Mouse (Mus musculus): ENCODE measurements at regions not wholly inside any gene's neighbourhood (a gene's known extent, or its start where the extent isn't known, plus 50 kb on each side); places are given as distances from the start of the nearest gene placed in this dataset.

DNA sequence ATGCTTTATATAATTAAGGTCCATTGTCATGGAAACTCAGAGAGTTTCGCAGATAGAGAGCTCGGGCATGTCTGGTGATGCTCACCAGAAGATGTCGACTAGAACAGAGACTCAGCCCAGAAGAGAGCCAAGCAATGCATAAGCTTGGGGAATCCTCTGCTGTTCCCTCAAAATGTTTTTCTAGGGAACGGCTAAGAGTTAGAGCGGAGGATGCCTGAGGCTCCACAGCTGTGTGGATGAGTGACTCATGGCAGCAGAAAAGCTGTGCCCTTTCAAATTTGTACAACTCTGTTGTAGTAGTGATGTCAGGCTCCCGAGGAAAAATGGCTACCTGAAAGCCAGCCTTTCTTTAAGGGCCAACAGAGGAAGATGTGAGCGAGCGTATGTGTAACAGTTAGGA, 586.2 kb upstream of the Fam19a5 start:
- 73% methylated on average over 8 of the region's 8 CpGs for WGBS

GRCm38 (mm10) chr15:86962921-86963320, 581.2 kb upstream of the Fam19a5 start:
- Histone ChIP-seq H3K4me2 (ENCODE audit: low read depth, low read length) (no peak overlapping the region), H3K9ac (ENCODE audit: low read length) (no peak overlapping the region), H3K27me3 (ENCODE audit: control insufficient read depth, insufficient read depth, low read depth, low read length) (no peaks in the 10 kb centered on the region), H3K9me3 (ENCODE audit: control insufficient read depth, low read length) (no peaks in the 10 kb centered on the region), H3K4me3 (ENCODE audit: low read length) (no peak overlapping the region), H3K27ac (ENCODE audit: low read length) (no peak overlapping the region), H3K4me1 (replicated peaks; ENCODE audit: control insufficient read depth, insufficient read depth, low read length) (no peaks in the 10 kb centered on the region), H3K36me3 (ENCODE audit: control insufficient read depth, insufficient read depth, low read length) (no peaks in the 10 kb centered on the region)
- no peak for ATAC-seq (ENCODE audit: low read depth)
- 61% methylated on average over 2 of the region's 2 CpGs for WGBS

More for the DNA sequence above, 586.2 kb upstream of the Fam19a5 start:
- ATAC-seq (ENCODE audit: low read depth), result no peak
- H3K27me3 ChIP-seq (ENCODE audit: control insufficient read depth, insufficient read depth, low read depth, low read length), result no peaks in the 10 kb centered on the region
- no peak overlapping the region for H3K4me2 ChIP-seq (ENCODE audit: low read depth, low read length)
- H3K9ac ChIP-seq (ENCODE audit: low read length), result no peak overlapping the region
- H3K27ac ChIP-seq (ENCODE audit: low read length), result no peak overlapping the region
- H3K36me3 ChIP-seq (ENCODE audit: control insufficient read depth, insufficient read depth, low read length), result no peaks in the 10 kb centered on the region
- no peaks in the 10 kb centered on the region for H3K4me1 ChIP-seq (replicated peaks; ENCODE audit: control insufficient read depth, insufficient read depth, low read length)
- no peak overlapping the region for H3K4me3 ChIP-seq (ENCODE audit: low read length)
- H3K9me3 ChIP-seq (ENCODE audit: control insufficient read depth, low read length), result no peaks in the 10 kb centered on the region

DNA sequence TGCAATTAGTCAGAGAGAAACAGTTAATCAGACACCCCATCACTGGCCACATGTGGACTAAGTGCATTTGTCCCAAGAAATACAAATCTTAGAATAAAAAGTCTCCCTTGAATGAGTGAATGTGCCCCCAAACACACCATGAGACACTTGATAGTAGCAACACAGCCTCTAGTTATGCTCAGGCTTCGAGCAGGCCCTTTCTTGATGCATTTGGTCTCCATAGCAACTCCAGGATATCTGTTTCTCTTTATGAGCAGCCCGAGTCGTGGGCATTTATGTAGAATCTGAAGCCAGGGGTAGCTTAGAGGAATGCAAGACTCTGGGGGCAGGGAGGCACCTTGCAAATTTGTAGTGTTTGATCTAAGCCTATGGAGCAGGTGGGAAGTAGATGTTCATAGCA, 580.6 kb upstream of the Fam19a5 start:
- Histone ChIP-seq H3K9me3 (ENCODE audit: control insufficient read depth, low read length) (no peaks in the 10 kb centered on the region), H3K4me3 (ENCODE audit: low read length) (no peak overlapping the region), H3K36me3 (ENCODE audit: control insufficient read depth, insufficient read depth, low read length) (no peaks in the 10 kb centered on the region), H3K9ac (ENCODE audit: low read length) (no peak overlapping the region), H3K27ac (ENCODE audit: low read length) (no peak overlapping the region), H3K4me2 (ENCODE audit: low read depth, low read length) (no peak overlapping the region), H3K4me1 (replicated peaks; ENCODE audit: control insufficient read depth, insufficient read depth, low read length) (no peaks in the 10 kb centered on the region), H3K27me3 (ENCODE audit: control insufficient read depth, insufficient read depth, low read depth, low read length) (no peaks in the 10 kb centered on the region)
- ATAC-seq (ENCODE audit: low read depth), result no peak
- WGBS, result 47% methylated on average over 3 of the region's 3 CpGs

- ATAC-seq (ENCODE audit: low read depth), result no peak
- Histone ChIP-seq H3K4me2 (ENCODE audit: low read depth, low read length) (no peak overlapping the region), H3K27me3 (ENCODE audit: control insufficient read depth, insufficient read depth, low read depth, low read length) (no peaks in the 10 kb centered on the region), H3K36me3 (ENCODE audit: control insufficient read depth, insufficient read depth, low read length) (no peaks in the 10 kb centered on the region), H3K4me3 (ENCODE audit: low read length) (no peak overlapping the region), H3K9ac (ENCODE audit: low read length) (no peak overlapping the region), H3K9me3 (ENCODE audit: control insufficient read depth, low read length) (no peaks in the 10 kb centered on the region), H3K27ac (ENCODE audit: low read length) (no peak overlapping the region), H3K4me1 (replicated peaks; ENCODE audit: control insufficient read depth, insufficient read depth, low read length) (no peaks in the 10 kb centered on the region)
- 68% methylated on average over 2 of the region's 2 CpGs for WGBS
These were observed 572.7 kb upstream of the Fam19a5 start for GRCm38 (mm10) chr15:86971436-86971835.

- H3K27me3 ChIP-seq (ENCODE audit: control insufficient read depth, insufficient read depth, low read depth, low read length), result no peaks in the 10 kb centered on the region
These were observed 547.9 kb upstream of the Fam19a5 start for GRCm38 (mm10) chr15:86996196-86996595.

GRCm38 (mm10) chr15:87018978-87019377, 525.1 kb upstream of the Fam19a5 start:
- no peaks in the 10 kb centered on the region for H3K4me1 ChIP-seq (replicated peaks; ENCODE audit: control insufficient read depth, insufficient read depth, low read length)
- H3K4me2 ChIP-seq (ENCODE audit: low read depth, low read length), result no peak overlapping the region
- H3K9me3 ChIP-seq (ENCODE audit: control insufficient read depth, low read length), result no peaks in the 10 kb centered on the region
- WGBS, result 22% methylated on average over 8 of the region's 8 CpGs
- H3K27ac ChIP-seq (ENCODE audit: low read length), result no peak overlapping the region
- H3K4me3 ChIP-seq (ENCODE audit: low read length), result no peak overlapping the region
- ATAC-seq (ENCODE audit: low read depth), result no peak
- no peaks in the 10 kb centered on the region for H3K27me3 ChIP-seq (ENCODE audit: control insufficient read depth, insufficient read depth, low read depth, low read length)
- H3K36me3 ChIP-seq (ENCODE audit: control insufficient read depth, insufficient read depth, low read length), result no peaks in the 10 kb centered on the region
- no peak overlapping the region for H3K9ac ChIP-seq (ENCODE audit: low read length)

More at GRCm38 (mm10) chr15:86996196-86996595, 547.9 kb upstream of the Fam19a5 start:
- H3K27ac ChIP-seq (ENCODE audit: low read length), result no peak overlapping the region
- no peak overlapping the region for H3K9ac ChIP-seq (ENCODE audit: low read length)
- 86% methylated on average over 6 of the region's 6 CpGs for WGBS
- no peaks in the 10 kb centered on the region for H3K36me3 ChIP-seq (ENCODE audit: control insufficient read depth, insufficient read depth, low read length)
- H3K4me3 ChIP-seq (ENCODE audit: low read length), result no peak overlapping the region
- H3K4me2 ChIP-seq (ENCODE audit: low read depth, low read length), result no peak overlapping the region
- no peaks in the 10 kb centered on the region for H3K9me3 ChIP-seq (ENCODE audit: control insufficient read depth, low read length)
- H3K4me1 ChIP-seq (replicated peaks; ENCODE audit: control insufficient read depth, insufficient read depth, low read length), result no peaks in the 10 kb centered on the region
- ATAC-seq (ENCODE audit: low read depth), result no peak

DNA sequence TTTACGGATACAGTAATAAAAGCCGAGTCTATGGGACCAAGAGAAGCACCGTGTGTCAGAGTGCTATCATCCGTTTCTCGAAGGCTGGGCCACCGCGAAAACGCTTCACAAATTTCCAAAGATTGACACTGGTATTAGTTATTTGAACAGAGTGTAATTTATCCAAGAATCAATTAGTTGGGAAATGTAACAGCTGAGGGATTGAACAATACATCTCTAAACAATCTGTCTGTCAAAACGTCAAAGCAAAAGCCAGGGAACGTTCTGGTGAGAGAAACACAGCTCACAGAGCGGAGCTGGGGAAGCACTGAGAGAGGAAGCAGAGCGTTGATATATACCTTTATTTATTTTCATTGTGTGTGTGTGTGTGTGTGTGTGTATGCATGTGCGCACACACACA, 498.1 kb upstream of the Fam19a5 start:
- Histone ChIP-seq H3K9ac (ENCODE audit: low read length) (no peak overlapping the region), H3K27me3 (ENCODE audit: control insufficient read depth, insufficient read depth, low read depth, low read length) (no peaks in the 10 kb centered on the region), H3K4me3 (ENCODE audit: low read length) (no peak overlapping the region), H3K9me3 (ENCODE audit: control insufficient read depth, low read length) (no peaks in the 10 kb centered on the region), H3K4me1 (replicated peaks; ENCODE audit: control insufficient read depth, insufficient read depth, low read length) (no peaks in the 10 kb centered on the region), H3K4me2 (ENCODE audit: low read depth, low read length) (no peak overlapping the region), H3K36me3 (ENCODE audit: control insufficient read depth, insufficient read depth, low read length) (no peaks in the 10 kb centered on the region), H3K27ac (ENCODE audit: low read length) (no peak overlapping the region)
- ATAC-seq (ENCODE audit: low read depth), result no peak
- WGBS, result 65% methylated on average over 13 of the region's 13 CpGs

GRCm38 (mm10) chr15:87054186-87054585, 489.9 kb upstream of the Fam19a5 start:
- Histone ChIP-seq H3K27me3 (ENCODE audit: control insufficient read depth, insufficient read depth, low read depth, low read length) (no peaks in the 10 kb centered on the region), H3K9me3 (ENCODE audit: control insufficient read depth, low read length) (no peaks in the 10 kb centered on the region), H3K4me2 (ENCODE audit: low read depth, low read length) (no peak overlapping the region), H3K36me3 (ENCODE audit: control insufficient read depth, insufficient read depth, low read length) (no peaks in the 10 kb centered on the region), H3K27ac (ENCODE audit: low read length) (no peak overlapping the region), H3K4me3 (ENCODE audit: low read length) (no peak overlapping the region), H3K4me1 (replicated peaks; ENCODE audit: control insufficient read depth, insufficient read depth, low read length) (no peaks in the 10 kb centered on the region), H3K9ac (ENCODE audit: low read length) (no peak overlapping the region)
- 75% methylated on average over 12 of the region's 12 CpGs for WGBS
- ATAC-seq (ENCODE audit: low read depth), result no peak

GRCm38 (mm10) chr15:87064890-87065289, 479.2 kb upstream of the Fam19a5 start:
- Histone ChIP-seq H3K4me3 (ENCODE audit: low read length) (no peak overlapping the region), H3K9me3 (ENCODE audit: control insufficient read depth, low read length) (no peaks in the 10 kb centered on the region), H3K9ac (ENCODE audit: low read length) (no peak overlapping the region), H3K27ac (ENCODE audit: low read length) (no peak overlapping the region), H3K27me3 (ENCODE audit: control insufficient read depth, insufficient read depth, low read depth, low read length) (no peaks in the 10 kb centered on the region), H3K4me2 (ENCODE audit: low read depth, low read length) (no peak overlapping the region), H3K4me1 (replicated peaks; ENCODE audit: control insufficient read depth, insufficient read depth, low read length) (no peaks in the 10 kb centered on the region), H3K36me3 (ENCODE audit: control insufficient read depth, insufficient read depth, low read length) (no peaks in the 10 kb centered on the region)
- no peak for ATAC-seq (ENCODE audit: low read depth)
- WGBS, result 44% methylated on average over 5 of the region's 5 CpGs

- no peak overlapping the region for H3K4me2 ChIP-seq (ENCODE audit: low read depth, low read length)
- no peak for ATAC-seq (ENCODE audit: low read depth)
- WGBS, result 65% methylated on average over 13 of the region's 13 CpGs
- no peak overlapping the region for H3K9ac ChIP-seq (ENCODE audit: low read length)
- no peak overlapping the region for H3K27ac ChIP-seq (ENCODE audit: low read length)
- H3K4me1 ChIP-seq (replicated peaks; ENCODE audit: control insufficient read depth, insufficient read depth, low read length), result no peaks in the 10 kb centered on the region
- H3K27me3 ChIP-seq (ENCODE audit: control insufficient read depth, insufficient read depth, low read depth, low read length), result no peaks in the 10 kb centered on the region
- H3K4me3 ChIP-seq (ENCODE audit: low read length), result no peak overlapping the region
- no peaks in the 10 kb centered on the region for H3K36me3 ChIP-seq (ENCODE audit: control insufficient read depth, insufficient read depth, low read length)
- no peaks in the 10 kb centered on the region for H3K9me3 ChIP-seq (ENCODE audit: control insufficient read depth, low read length)
These were observed 475.8 kb upstream of the Fam19a5 start for GRCm38 (mm10) chr15:87068261-87068660.

Data from lung, embryonic 16.5 days (tissue).